Mouse (Mus musculus): Measurements from ENCODE around the gene Pex19. TPM values are rescaled to one million over a fixed set of nuclear protein-coding genes. Genes with fewer than 3 reads are reported as not detected.

Gene Pex19
- total and polyA plus RNA-seq, 3 experiments: 26.3 to 53.6 TPM; not detected in 1

- Histone ChIP-seq H3K4me3 (ENCODE audit: control insufficient read depth in 1 of 2, insufficient read depth in 1 of 2, low read depth in 2 of 2, low read length in 2 of 2) (no peak overlapping the region), H3K9me3 (replicated peaks; ENCODE audit: insufficient read depth, low read length) (no peaks in the 10 kb centered on the region), H3K36me3 (ENCODE audit: control insufficient read depth in 1 of 2, insufficient read depth in 2 of 2, low read length in 2 of 2) (peaks cover 15 to 22% of the 10 kb centered on the region in 2 experiments), H3K27ac (ENCODE audit: control insufficient read depth, low read depth, low read length) (no peak overlapping the region), H3K27me3 (ENCODE audit: control insufficient read depth in 1 of 2, insufficient read depth in 2 of 2, low read length in 2 of 2) (no peaks in the 10 kb centered on the region), H3K4me1 (ENCODE audit: control insufficient read depth in 1 of 2, insufficient read depth in 2 of 2, low read length in 2 of 2) (peaks cover 3 to 7% of the 10 kb centered on the region in 2 experiments), H3K9ac (ENCODE audit: control insufficient read depth, low read depth, low read length, poor library complexity, severe bottlenecking) (no peak overlapping the region), H3K79me2 (ENCODE audit: control insufficient read depth, insufficient read depth, low read length, poor library complexity) (no peaks in the 10 kb centered on the region)
- TF ChIP-seq MAX (IDR thresholded peaks at IDR 0.05; ENCODE audit: low read length) (no peak), ZMIZ1 (IDR thresholded peaks at IDR 0.05; ENCODE audit: low read depth, low read length) (no peak), MAFK (IDR thresholded peaks at IDR 0.05; ENCODE audit: borderline replicate concordance, low read depth, low read length) (no peak)
- DNase-seq (ENCODE audit: low read depth, low spot score): no peak
Measured at GRCm38 (mm10) chr1:172181777-172182176, 55.2 kb downstream of the Pex19 start.

GRCm38 (mm10) chr1:172183056-172183455 lies 56.5 kb downstream of the Pex19 start:
- Histone ChIP-seq H3K4me3 (ENCODE audit: control insufficient read depth in 1 of 2, insufficient read depth in 1 of 2, low read depth in 2 of 2, low read length in 2 of 2) (no peak overlapping the region; a peak in 1 of 4 replicates), H3K9me3 (replicated peaks; ENCODE audit: insufficient read depth, low read length) (no peaks in the 10 kb centered on the region), H3K4me1 (ENCODE audit: control insufficient read depth in 1 of 2, insufficient read depth in 2 of 2, low read length in 2 of 2) (peaks cover 3 to 7% of the 10 kb centered on the region in 2 experiments), H3K27me3 (ENCODE audit: control insufficient read depth in 1 of 2, insufficient read depth in 2 of 2, low read length in 2 of 2) (no peaks in the 10 kb centered on the region), H3K27ac (ENCODE audit: control insufficient read depth, low read depth, low read length) (peak overlapping the region; percentile 43), H3K36me3 (ENCODE audit: control insufficient read depth in 1 of 2, insufficient read depth in 2 of 2, low read length in 2 of 2) (peaks cover 15 to 25% of the 10 kb centered on the region in 2 experiments), H3K9ac (ENCODE audit: control insufficient read depth, low read depth, low read length, poor library complexity, severe bottlenecking) (no peak overlapping the region), H3K79me2 (ENCODE audit: control insufficient read depth, insufficient read depth, low read length, poor library complexity) (no peaks in the 10 kb centered on the region)
- peak; percentile 73 for DNase-seq (ENCODE audit: low read depth, low spot score)
- TF ChIP-seq ZNF384 (IDR thresholded peaks at IDR 0.05; ENCODE audit: low read depth, low read length): peak; percentile 76
- TF ChIP-seq POLR2AphosphoS5 (IDR thresholded peaks at IDR 0.05; ENCODE audit: borderline replicate concordance, low read depth, low read length): no peak

- H3K4me3 ChIP-seq (ENCODE audit: control insufficient read depth in 1 of 2, insufficient read depth in 1 of 2, low read depth in 2 of 2, low read length in 2 of 2): no peak overlapping the region
- no peak overlapping the region for H3K9ac ChIP-seq (ENCODE audit: control insufficient read depth, low read depth, low read length, poor library complexity, severe bottlenecking)
- H3K27ac ChIP-seq (ENCODE audit: control insufficient read depth, low read depth, low read length): peak overlapping the region; percentile 34; the same call in 1 of the 2 replicates
- H3K36me3 ChIP-seq (ENCODE audit: control insufficient read depth in 1 of 2, insufficient read depth in 2 of 2, low read length in 2 of 2): peaks cover 15 to 27% of the 10 kb centered on the region in 2 experiments
- H3K79me2 ChIP-seq (ENCODE audit: control insufficient read depth, insufficient read depth, low read length, poor library complexity): no peaks in the 10 kb centered on the region
- H3K9me3 ChIP-seq (replicated peaks; ENCODE audit: insufficient read depth, low read length): no peaks in the 10 kb centered on the region
- H3K4me1 ChIP-seq (ENCODE audit: control insufficient read depth in 1 of 2, insufficient read depth in 2 of 2, low read length in 2 of 2): peaks cover 3 to 7% of the 10 kb centered on the region in 2 experiments
- peak; percentile 40 for DNase-seq (ENCODE audit: low read depth, low spot score)
- no peaks in the 10 kb centered on the region for H3K27me3 ChIP-seq (ENCODE audit: control insufficient read depth in 1 of 2, insufficient read depth in 2 of 2, low read length in 2 of 2)
- no peak for TF ChIP-seq GABPA (IDR thresholded peaks at IDR 0.05; ENCODE audit: low read depth, low read length)
- TF ChIP-seq BHLHE40 (IDR thresholded peaks at IDR 0.05; ENCODE audit: borderline replicate concordance, low read depth, low read length): no peak
- no peak for TF ChIP-seq HCFC1 (IDR thresholded peaks at IDR 0.05; ENCODE audit: low read depth, low read length)
- TF ChIP-seq MEF2A (IDR thresholded peaks at IDR 0.05; ENCODE audit: extremely low read depth, insufficient replicate concordance, low read depth, low read length, poor library complexity, severe bottlenecking): no peak
- TF ChIP-seq ZNF384 (IDR thresholded peaks at IDR 0.05; ENCODE audit: low read depth, low read length): no peak
- TF ChIP-seq CHD1 (IDR thresholded peaks at IDR 0.05; ENCODE audit: low read depth, low read length): no peak
- no peak for TF ChIP-seq MYB (IDR thresholded peaks at IDR 0.05; ENCODE audit: low read depth, low read length)
- peak; percentile 10; the same call in 1 of the 2 replicates for TF ChIP-seq ETS1 (IDR thresholded peaks at IDR 0.05; ENCODE audit: low read depth, low read length)
- no peak for TF ChIP-seq CHD2 (IDR thresholded peaks at IDR 0.05; ENCODE audit: low read length)
- TF ChIP-seq RCOR1 (IDR thresholded peaks at IDR 0.05; ENCODE audit: low read depth, low read length): no peak
- TF ChIP-seq CTCF (IDR thresholded peaks at IDR 0.05 in 2 of 3, conservative IDR thresholded peaks at IDR 0.05 in 1 of 3; ENCODE audit: control insufficient read depth in 1 of 3, insufficient read depth in 1 of 3, low read depth in 2 of 3, low read length in 3 of 3, poor library complexity in 1 of 3, severe bottlenecking in 1 of 3): no peak
- peak; percentile 76 for TF ChIP-seq EP300 (IDR thresholded peaks at IDR 0.05; ENCODE audit: low read depth in 1 of 2, low read length in 2 of 2)
- no peak for TF ChIP-seq USF1 (IDR thresholded peaks at IDR 0.05; ENCODE audit: low read depth, low read length)
- TF ChIP-seq MXI1 (IDR thresholded peaks at IDR 0.05; ENCODE audit: low read depth, low read length): no peak
- TF ChIP-seq USF2 (IDR thresholded peaks at IDR 0.05; ENCODE audit: borderline replicate concordance in 1 of 2, insufficient read depth in 1 of 2, low read depth in 1 of 2, low read length in 2 of 2): no peak
- TF ChIP-seq MAX (IDR thresholded peaks at IDR 0.05; ENCODE audit: low read length): no peak
- no peak for TF ChIP-seq JUND (IDR thresholded peaks at IDR 0.05; ENCODE audit: low read depth, low read length)
- no peak for TF ChIP-seq MAFK (IDR thresholded peaks at IDR 0.05; ENCODE audit: borderline replicate concordance, low read depth, low read length)
- no peak for TF ChIP-seq POLR2A (IDR thresholded peaks at IDR 0.05; ENCODE audit: control insufficient read depth in 1 of 2, insufficient read depth in 1 of 2, low read depth in 1 of 2, low read length in 2 of 2, poor library complexity in 1 of 2)
- TF ChIP-seq POLR2AphosphoS5 (IDR thresholded peaks at IDR 0.05; ENCODE audit: borderline replicate concordance, low read depth, low read length): no peak
- TF ChIP-seq SIN3A (IDR thresholded peaks at IDR 0.05; ENCODE audit: low read length): 0 out of 2 replicates have a peak, but pooled peaks have one; percentile 16
- no peak for TF ChIP-seq POLR2AphosphoS2 (IDR thresholded peaks at IDR 0.05; ENCODE audit: low read length)
- TF ChIP-seq NELFE (IDR thresholded peaks at IDR 0.05; ENCODE audit: low read depth, low read length): no peak
- TF ChIP-seq GATA1 (IDR thresholded peaks at IDR 0.05; ENCODE audit: low read depth, low read length): peak; percentile 69
Measured at GRCm38 (mm10) chr1:172183915-172184314, 57.4 kb downstream of the Pex19 start.

Measured in MEL (cell line).